Mouse (Mus musculus) liver, adult 2 months (tissue): Measurements from ENCODE around the gene Klhdc3.

ENCODE experiments used
- CTCF ChIP-seq: fragments of 200-500 bp; IDR thresholded peaks from 2 replicates; pipeline ENCODE4 v1.5.1; 2011; ENCODE audit warnings: low read depth, low read length, control low read depth
- POLR2A ChIP-seq: fragments of 200-500 bp; IDR thresholded peaks from 2 replicates; pipeline ENCODE4 v1.6.1; 2011; ENCODE audit warnings: low read length, control low read depth; ENCODE audit not compliant: insufficient read depth; ENCODE audit errors: extremely low read depth

DNA sequence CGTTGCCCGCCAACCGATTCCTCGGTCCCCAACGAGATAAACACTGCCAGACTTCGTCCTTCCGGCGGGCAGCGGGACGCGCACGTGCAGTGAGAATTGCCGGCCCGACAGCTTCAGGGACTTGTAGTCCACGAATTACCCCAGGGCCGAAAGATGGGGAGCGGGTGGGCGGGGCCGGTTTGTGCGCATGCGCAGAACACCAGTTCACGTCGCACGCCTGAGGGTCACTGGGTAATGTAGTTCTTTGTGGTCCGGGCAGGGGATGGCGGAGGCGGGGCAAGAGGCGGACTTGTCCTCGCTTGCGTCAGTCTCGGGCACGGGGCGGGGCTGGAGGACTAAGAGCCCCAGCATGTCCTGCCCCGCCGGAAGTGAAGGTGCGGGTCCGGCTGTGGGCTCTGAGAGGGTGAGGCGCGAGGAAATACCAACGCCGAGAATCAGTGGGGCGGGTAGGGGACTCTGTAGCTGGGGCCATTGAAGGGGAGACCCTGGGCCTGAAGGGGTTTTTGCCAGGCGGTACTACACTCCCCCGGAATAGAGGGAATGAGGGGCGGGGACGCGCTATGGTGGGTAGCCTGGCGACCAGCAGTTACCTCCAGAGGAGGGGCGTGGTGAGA lies at the start of gene Klhdc3:
- no peak for TF ChIP-seq CTCF
- peak; percentile 56; the same call in 1 of the 2 replicates for TF ChIP-seq POLR2A
